Mouse (Mus musculus): ENCODE data around the gene Brd7.

The Brd7 gene

DNA sequence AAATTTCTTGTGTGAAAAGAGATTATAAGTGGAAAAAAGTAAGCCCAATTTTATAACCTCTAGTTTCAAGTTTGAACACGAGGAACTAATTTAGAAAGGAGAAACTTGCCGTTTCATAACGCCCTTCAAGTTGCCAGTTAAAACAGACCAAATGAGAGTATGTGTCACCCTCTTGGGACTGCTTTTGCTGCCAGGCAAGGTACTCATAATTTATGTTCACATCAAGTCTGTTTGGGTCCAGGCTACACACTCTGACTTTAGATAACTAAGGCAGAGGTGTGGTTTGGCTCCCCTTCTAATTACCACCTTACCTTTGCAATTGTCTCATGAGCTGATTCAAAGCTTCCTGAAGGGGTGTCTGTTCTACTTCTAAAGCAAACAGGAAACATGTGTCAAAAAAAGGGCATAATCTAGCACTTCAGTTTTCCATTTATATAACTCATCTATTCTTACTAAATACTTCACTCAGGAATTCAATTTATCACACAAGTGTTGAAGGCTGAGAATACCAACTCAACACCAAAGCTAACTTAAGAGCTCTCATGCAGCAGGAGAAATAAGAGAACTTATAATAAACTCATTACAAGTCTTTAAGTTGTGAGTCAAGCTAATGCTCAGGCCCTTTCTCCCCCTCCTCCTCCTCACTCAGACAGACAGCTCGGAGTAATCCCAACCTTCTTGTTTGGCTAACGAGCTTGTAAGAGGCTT lies 4.6 kb downstream of the Brd7 start:
- no peak for DNase-seq (ENCODE audit: low read depth, low spot score)

DNA sequence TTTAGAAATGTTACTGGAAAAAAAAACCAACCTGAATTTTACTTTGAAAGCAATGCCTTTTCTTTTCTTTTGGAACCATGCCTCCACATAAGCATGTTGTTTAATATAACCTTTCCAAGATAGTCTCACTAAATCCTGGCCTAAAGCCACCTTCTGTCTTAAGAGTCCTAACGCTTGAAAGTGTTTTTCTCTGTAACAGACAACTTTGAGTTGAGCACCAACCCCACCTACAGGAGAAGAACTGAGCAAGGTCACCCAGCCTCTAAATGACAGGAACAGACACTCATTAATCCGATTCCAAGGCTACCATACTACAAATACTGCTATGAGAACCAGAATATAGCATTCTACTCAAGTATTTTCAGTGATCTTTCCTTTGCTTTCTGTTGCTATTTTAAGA lies 12.9 kb downstream of the Brd7 start:
- DNase-seq (ENCODE audit: low read depth, low spot score) = no peak

- no peak for DNase-seq (ENCODE audit: low read depth, low spot score)
Measured at GRCm38 (mm10) chr8:88342026-88342425, 20.0 kb downstream of the Brd7 start.

DNA sequence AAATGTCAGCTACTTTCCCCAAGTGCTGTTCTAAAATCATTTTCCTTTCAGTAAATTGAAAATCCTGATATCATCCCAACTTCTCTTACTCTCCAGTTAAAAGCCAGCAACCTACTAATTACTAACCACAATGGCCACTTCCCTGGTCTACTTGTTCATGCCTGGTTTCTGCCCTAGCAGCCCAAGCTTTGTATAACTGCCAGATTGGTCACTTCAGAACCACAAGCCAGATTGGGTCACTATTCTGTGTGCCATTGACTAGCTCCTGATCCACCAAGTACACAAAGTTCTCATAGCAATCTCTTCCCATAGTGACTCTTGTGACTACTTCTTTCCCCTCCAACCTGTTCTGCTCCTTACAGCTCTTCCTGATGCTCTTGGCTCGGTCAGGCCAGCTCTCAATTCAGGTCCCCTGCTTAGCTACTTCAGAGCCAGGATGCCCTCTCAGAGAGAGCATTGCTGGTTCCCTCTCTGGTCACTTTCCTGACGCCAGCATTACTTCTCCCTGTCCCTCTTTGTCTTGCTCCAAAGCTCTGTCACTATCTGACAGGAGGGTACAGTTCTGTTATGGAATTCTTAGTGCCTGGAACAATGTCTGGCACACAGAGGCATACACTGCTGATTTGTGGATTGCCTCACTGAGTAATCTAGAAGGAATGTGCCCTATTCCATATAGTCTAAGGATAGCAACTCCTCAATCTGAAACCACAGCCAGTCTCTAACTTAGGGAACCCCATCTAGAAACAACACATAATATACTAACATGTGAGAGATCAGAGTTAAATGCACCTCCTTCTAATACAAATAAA lies 21.9 kb downstream of the Brd7 start:
- no peak for DNase-seq (ENCODE audit: low read depth, low spot score)

- DNase-seq (ENCODE audit: low read depth, low spot score) = no peak
Measured at GRCm38 (mm10) chr8:88339221-88339620, 22.8 kb downstream of the Brd7 start.

GRCm38 (mm10) chr8:88334975-88335374 lies 27.0 kb downstream of the Brd7 start:
- DNase-seq (ENCODE audit: low read depth, low spot score) = no peak

DNA sequence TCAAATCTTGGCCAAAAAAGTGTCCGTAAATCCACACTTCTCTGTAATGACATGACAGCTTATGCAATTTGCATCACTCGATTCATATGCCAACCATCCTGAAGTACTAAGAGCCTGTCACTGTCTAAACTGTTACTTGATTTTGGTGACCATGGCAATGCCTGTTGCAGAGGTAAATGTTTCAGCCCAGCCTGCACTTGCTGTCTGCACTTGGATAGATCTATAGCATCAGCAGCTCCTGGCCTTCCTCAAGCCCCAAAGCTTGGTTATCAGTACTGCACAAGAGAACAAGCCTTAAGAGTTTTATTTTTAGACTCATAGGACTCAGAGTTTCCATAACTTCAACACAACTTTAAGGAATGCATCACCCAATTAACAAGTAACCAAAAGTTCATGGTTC lies 27.6 kb downstream of the Brd7 start:
- DNase-seq (ENCODE audit: low read depth, low spot score) = no peak

GRCm38 (mm10) chr8:88330816-88331215 lies 31.2 kb downstream of the Brd7 start:
- no peak for DNase-seq (ENCODE audit: low read depth, low spot score)

- no peak for DNase-seq (ENCODE audit: low read depth, low spot score)
Measured at GRCm38 (mm10) chr8:88328689-88329088, 33.3 kb downstream of the Brd7 start.

- no peak for DNase-seq (ENCODE audit: low read depth, low spot score)
Measured at GRCm38 (mm10) chr8:88326328-88326727, 35.7 kb downstream of the Brd7 start.

DNA sequence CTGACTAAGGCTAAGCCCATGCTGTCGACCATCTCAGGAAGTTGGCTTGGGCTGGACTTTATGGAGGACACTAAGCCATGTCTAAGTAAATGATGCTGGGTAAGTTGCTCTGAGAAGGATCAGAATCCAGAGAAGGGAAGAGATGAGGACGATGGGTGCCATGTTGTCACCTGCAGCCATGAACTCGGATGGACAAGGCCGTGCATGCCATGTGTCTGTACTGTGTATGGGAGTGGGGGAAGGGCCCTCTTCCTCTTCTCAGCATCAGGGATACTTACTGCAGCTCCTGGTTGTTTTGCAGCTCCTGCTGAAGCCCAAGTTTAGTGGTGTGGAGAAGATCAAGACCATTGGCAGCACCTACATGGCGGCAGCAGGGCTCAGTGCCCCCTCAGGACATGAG lies 36.2 kb downstream of the Brd7 start:
- DNase-seq (ENCODE audit: low read depth, low spot score) = no peak

- DNase-seq (ENCODE audit: low read depth, low spot score) = no peak
Measured at GRCm38 (mm10) chr8:88325251-88325650, 36.7 kb downstream of the Brd7 start.

DNA sequence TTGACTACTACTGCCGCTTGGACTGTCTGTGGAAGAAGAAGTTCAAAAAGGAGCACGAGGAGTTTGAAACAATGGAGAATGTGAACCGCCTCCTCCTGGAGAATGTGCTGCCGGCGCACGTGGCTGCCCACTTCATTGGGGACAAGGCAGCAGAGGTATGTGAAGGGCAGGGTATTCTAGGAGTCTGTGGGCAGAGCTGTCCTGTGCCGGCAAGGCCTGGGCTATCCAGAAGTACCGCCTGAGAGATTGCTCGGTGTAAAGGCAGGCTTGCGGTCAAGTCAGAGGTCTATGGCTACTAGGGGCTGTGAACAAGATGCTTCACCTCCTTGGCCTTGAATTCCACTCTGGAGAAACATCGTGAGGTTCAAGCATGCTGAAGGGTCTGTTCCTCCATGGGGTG lies 37.2 kb downstream of the Brd7 start:
- no peak for DNase-seq (ENCODE audit: low read depth, low spot score)

GRCm38 (mm10) chr8:88323523-88323922 lies 38.5 kb downstream of the Brd7 start:
- no peak for DNase-seq (ENCODE audit: low read depth, low spot score)

DNA sequence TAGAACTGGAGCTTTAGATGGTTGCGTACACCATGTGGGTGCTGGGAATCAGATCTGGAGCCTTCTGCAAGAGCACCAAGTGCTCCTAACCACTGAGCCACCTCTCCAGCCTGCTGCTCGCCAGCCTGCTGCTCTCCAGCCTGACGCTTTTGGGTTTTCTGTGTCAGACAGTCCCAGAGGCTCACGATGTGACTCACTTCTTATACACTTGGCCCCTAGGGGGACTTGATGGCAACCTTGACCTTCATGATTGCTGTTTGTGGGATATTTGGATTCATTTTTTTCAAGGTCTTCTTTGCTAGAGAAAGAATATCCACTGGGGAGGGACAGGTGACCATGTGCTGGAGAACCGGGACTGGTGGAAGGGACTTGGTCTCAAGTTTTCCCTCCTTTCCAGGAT lies 40.6 kb downstream of the Brd7 start:
- no peak for DNase-seq (ENCODE audit: low read depth, low spot score)

- no peak for DNase-seq (ENCODE audit: low read depth, low spot score)
Measured at GRCm38 (mm10) chr8:88320134-88320533, 41.9 kb downstream of the Brd7 start.

DNA sequence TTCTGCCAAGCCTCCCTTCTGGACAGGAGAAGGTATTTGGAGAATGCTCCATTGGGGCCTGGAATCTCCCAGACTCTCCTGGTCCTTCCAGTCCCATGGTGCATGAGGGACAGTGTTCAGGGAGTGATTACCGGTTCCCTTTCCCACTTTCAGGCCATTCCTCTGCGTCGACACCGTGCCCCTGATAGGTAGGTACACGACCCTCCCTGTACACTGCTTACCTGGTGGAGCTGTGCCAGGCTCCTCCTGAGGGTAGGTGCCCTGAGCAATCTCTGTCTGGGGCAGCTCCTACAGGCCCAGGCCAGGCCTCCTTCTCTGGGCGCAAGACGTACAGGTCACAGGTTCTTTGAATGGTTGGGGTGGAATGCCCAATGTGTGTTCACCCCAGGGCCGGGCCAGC lies 43.8 kb downstream of the Brd7 start:
- DNase-seq (ENCODE audit: low read depth, low spot score) = no peak

GRCm38 (mm10) chr8:88317341-88317740 lies 44.7 kb downstream of the Brd7 start:
- DNase-seq (ENCODE audit: low read depth, low spot score) = no peak

GRCm38 (mm10) chr8:88316139-88316931 lies 45.7 kb downstream of the Brd7 start:
- no peak for DNase-seq (ENCODE audit: low read depth, low spot score)

DNA sequence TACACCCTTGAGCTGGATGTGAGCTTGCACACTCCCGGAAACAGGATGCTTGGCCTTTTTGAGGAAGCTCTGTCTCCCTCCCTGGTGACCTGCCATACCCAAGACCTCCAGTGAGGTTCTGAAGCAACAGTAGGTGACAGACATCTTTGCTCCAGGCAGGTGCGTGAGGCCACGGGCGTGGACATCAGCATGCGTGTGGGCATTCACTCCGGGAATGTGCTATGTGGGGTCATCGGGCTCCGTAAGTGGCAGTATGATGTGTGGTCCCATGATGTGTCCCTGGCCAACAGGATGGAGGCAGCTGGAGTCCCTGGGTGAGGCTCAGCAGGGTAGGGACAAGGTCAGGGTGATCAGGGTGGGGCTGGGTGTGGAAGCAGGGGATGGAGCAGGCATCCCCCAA lies 46.7 kb downstream of the Brd7 start:
- DNase-seq (ENCODE audit: low read depth, low spot score) = no peak

DNA sequence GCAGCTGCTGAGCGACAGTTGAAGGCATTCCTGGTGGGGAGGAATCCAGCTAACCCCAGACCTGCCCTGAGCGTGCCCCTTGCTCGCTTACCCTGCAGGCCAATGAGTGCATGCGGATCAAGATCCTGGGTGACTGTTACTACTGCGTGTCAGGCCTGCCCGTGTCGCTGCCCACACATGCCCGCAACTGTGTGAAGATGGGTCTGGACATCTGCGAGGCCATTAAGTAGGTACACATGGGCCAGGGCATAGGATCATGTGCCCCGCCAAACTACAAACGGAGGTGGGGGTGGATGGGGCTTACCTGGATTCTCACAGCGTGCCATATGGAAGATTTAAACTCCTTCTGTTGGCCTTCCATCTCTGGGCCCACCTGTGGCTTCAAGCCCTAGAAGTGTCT lies 48.0 kb downstream of the Brd7 start:
- DNase-seq (ENCODE audit: low read depth, low spot score) = no peak

DNA sequence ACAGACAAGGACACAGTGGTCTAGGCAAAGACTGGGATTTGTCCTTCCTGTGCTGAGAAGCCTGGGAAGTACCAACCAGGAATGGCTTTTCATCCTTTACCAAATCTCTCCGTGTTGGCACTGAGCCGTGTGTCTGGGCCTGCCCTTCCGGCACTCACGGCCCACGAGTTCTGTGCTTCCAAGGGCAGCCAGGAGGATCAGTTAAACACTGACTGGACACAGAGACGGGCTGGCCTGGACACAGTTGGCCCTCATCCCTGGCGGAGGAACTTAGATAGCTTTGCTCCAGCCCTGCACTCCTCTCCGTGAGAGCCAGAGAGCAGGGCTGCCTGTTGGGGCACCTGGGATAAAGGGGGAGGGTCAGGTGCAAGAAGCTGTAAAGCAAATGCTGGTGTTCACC lies 49.0 kb downstream of the Brd7 start:
- DNase-seq (ENCODE audit: low read depth, low spot score) = no peak

All from WW6 (cell line).